Mouse (Mus musculus): ENCODE data around the gene Atl1. TPM values are rescaled to one million over a fixed set of nuclear protein-coding genes. Genes with fewer than 3 reads are reported as not detected.

The Atl1 gene
- polyA plus RNA-seq, 1 experiment from 2014 or later: 11.2 TPM

DNA sequence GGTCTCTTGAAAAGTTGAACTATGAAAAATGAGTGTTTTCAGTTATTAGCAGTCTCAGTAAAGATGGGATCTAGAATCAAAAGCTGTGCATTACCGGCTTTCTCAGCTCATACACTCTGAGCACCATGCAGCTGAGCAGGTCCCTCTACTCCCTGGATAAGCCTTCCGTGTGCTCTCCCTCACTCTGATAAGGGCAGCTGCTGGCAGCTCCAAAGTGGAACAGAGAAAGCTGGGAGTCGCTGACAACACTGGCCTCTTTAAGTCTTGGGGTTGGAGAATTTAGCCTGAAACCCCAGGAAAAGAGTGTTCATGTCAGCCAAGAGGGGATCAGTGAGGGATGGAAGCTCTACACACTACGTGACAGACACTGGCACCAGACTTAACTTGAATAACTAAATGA lies 33.6 kb upstream of the Atl1 start:
- H3K27ac ChIP-seq (replicated peaks): no peak overlapping the region
- 0 out of 2 replicates have a peak, but pooled peaks cover 3% of the 10 kb centered on the region for H3K4me1 ChIP-seq
- no peaks in the 10 kb centered on the region for H3K27me3 ChIP-seq (replicated peaks; ENCODE audit: low read depth, poor library complexity, severe bottlenecking)
- WGBS: 88% methylated on average over 4 of the region's 4 CpGs
- H3K9me3 ChIP-seq: no peaks in the 10 kb centered on the region
- H3K36me3 ChIP-seq (replicated peaks): peaks cover 33% of the 10 kb centered on the region
- H3K4me3 ChIP-seq: no peak overlapping the region
- DNase-seq (ENCODE audit: low spot score): no peak

DNA sequence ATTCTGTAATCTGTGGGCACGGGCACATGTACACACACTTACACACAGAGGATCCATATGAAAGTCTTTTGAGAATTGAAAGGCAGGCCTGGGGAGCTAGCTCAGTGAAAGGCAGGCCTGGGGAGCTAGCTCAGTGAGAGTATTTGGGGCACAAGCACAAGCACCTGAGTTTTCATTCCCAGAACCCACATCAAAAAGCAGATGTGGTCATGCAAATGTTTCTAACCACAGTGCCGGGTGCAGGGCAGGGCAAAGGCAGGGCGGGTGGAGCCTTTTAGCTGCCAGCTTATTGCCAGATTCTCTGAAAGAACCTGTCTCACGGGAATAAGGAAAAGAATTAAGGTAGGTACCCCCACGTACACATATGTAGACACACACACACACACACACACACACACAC lies 28.9 kb upstream of the Atl1 start:
- no peak overlapping the region for H3K4me3 ChIP-seq
- no peaks in the 10 kb centered on the region for H3K9me3 ChIP-seq
- H3K27ac ChIP-seq (replicated peaks): no peak overlapping the region
- no peaks in the 10 kb centered on the region for H3K27me3 ChIP-seq (replicated peaks; ENCODE audit: low read depth, poor library complexity, severe bottlenecking)
- no peak for DNase-seq (ENCODE audit: low spot score)
- H3K4me1 ChIP-seq: 0 out of 2 replicates have a peak, but pooled peaks cover 3% of the 10 kb centered on the region
- WGBS: 82% methylated on average over 5 of the region's 5 CpGs
- H3K36me3 ChIP-seq (replicated peaks): peaks cover 20% of the 10 kb centered on the region

DNA sequence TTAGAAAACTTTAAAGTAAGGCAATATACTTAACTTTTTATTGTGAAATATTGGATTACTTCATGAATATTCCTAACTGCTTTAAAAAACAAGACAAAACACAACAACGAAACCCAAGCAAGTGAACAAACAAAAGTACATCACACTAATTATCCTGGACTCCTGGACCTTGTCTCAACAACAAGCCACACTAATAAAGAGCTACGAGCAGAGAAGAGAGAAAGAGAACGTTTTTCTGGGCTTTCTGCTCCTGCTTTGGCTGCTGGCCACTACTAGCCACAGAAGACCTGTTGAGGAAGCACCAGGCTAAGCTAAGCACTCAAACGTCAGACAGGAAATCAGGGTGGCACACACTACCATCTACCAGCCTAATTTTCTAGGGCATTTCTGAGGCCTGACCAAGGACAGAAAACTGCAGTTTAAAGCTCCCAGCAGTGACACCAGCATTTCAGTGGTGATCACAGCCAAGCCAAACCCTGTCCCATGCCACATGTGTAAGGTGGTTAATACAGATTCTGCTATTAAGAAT lies 28.2 kb upstream of the Atl1 start:
- Histone ChIP-seq H3K4me3 (no peak overlapping the region), H3K27ac (replicated peaks) (no peak overlapping the region), H3K36me3 (replicated peaks) (peaks cover 20% of the 10 kb centered on the region), H3K9me3 (no peaks in the 10 kb centered on the region), H3K4me1 (0 out of 2 replicates have a peak, but pooled peaks cover 3% of the 10 kb centered on the region), H3K27me3 (replicated peaks; ENCODE audit: low read depth, poor library complexity, severe bottlenecking) (no peaks in the 10 kb centered on the region)
- DNase-seq (ENCODE audit: low spot score): no peak
- 65% methylated on average over 4 of the region's 4 CpGs for WGBS

DNA sequence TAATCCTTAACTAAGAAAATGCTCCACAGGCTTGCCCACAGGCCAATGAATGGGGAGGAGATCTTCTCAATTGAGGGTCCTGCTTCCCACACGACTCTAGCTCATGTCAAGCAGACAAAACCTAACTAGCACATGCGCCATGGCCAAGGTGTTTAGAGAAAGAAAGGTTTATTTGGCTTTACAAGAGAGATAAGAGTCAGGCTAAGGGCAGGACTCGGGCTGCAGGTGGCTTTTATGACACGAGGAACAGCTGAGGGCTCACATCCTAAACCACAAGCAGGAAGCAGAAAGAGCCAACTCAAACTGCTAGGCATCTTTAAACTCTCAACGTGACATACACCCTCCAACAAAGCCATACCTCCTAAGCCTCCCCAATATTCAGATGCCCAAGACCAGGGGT lies 25.1 kb upstream of the Atl1 start:
- no peak overlapping the region for H3K4me3 ChIP-seq
- no peak overlapping the region for H3K27ac ChIP-seq (replicated peaks)
- peaks cover 43% of the 10 kb centered on the region for H3K36me3 ChIP-seq (replicated peaks)
- 86% methylated on average over 5 of the region's 5 CpGs for whole genome bisulfite sequencing
- no peak for DNase-seq (ENCODE audit: low spot score)
- no peaks in the 10 kb centered on the region for H3K27me3 ChIP-seq (replicated peaks; ENCODE audit: low read depth, poor library complexity, severe bottlenecking)
- H3K9me3 ChIP-seq: no peaks in the 10 kb centered on the region
- H3K4me1 ChIP-seq: 0 out of 2 replicates have a peak, but pooled peaks cover 3% of the 10 kb centered on the region

DNA sequence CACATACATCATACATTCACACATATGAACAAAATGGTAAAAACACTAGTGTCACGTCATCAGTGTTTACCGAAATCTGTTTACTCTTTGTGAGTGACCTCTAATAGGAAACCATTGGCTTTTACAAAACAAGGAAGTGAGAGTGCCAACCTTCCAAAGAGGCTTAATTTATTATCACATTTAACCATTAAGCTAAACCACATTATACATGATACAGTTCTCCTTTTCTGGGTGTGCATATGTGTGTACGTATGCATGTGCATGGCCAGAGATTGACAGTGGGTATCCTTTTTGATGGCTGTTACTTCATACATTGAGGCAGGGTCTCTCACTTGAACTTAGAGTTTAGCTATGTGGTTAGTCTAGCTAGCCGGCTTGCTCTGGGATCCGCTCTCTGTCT lies 20.8 kb upstream of the Atl1 start:
- Histone ChIP-seq H3K4me1 (0 out of 2 replicates have a peak, but pooled peaks cover 4% of the 10 kb centered on the region), H3K4me3 (no peak overlapping the region), H3K9me3 (no peaks in the 10 kb centered on the region), H3K27me3 (replicated peaks; ENCODE audit: low read depth, poor library complexity, severe bottlenecking) (no peaks in the 10 kb centered on the region), H3K36me3 (replicated peaks) (peaks cover 27% of the 10 kb centered on the region), H3K27ac (replicated peaks) (no peak overlapping the region)
- 94% methylated on average over 5 of the region's 5 CpGs for WGBS
- no peak for DNase-seq (ENCODE audit: low spot score)

DNA sequence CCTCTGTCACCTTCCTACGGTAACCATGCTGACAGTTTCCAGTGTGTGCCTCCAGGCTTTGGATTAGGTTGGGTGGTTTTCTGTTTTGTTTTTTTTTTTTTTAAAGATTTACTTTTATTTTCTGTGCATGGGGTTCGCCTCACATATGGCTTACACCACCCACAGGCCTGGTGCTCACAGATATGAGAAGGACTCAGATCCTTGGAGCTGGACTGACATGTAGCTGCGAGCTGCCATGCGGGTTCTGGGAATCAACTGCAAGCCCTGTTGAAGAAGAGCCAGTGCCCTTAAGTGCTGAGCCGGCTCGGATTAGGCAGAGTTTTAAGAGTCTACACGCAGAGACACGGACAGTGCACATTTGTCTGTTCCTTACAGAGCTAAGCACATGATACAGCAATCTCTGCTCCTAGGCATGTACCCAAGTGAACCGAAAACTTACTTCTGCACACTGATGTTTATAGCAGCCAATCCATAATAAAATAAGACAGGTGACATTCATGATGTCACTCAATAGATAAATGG lies 14.5 kb upstream of the Atl1 start:
- Histone ChIP-seq H3K36me3 (replicated peaks) (0 out of 2 replicates have a peak, but pooled peaks cover 2% of the 10 kb centered on the region), H3K9me3 (no peaks in the 10 kb centered on the region), H3K27ac (replicated peaks) (no peak overlapping the region), H3K4me1 (peaks cover 43% of the 10 kb centered on the region), H3K27me3 (replicated peaks; ENCODE audit: low read depth, poor library complexity, severe bottlenecking) (no peaks in the 10 kb centered on the region), H3K4me3 (no peak overlapping the region)
- 90% methylated on average over 9 of the region's 9 CpGs for WGBS
- DNase-seq (ENCODE audit: low spot score): no peak

DNA sequence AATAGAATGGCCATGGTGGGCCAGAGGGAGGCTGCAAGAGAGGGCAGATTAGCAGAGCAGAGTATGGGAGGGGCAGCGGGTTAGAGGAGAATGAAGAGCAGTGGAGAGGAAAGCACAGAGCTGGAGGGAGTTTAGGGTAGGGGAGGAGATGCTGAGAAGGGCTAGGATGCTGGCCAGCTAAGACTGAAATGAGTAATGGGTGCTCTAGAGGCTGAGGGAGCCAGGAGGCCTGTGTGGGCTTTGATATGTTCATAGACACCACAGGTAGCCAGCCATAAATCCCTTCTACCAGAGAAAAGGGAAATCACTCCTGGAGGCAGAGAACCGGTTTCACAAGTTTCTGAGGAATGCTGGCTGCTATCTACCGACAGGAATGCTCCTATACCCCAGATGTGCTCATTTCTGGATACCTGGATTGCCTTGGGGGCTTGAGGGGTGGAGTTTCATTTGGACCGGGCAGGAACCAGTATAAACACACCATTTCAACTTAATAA lies 13.2 kb upstream of the Atl1 start:
- Histone ChIP-seq H3K4me1 (peaks cover 43% of the 10 kb centered on the region), H3K27me3 (replicated peaks; ENCODE audit: low read depth, poor library complexity, severe bottlenecking) (no peaks in the 10 kb centered on the region), H3K36me3 (replicated peaks) (peaks cover 5% of the 10 kb centered on the region), H3K27ac (replicated peaks) (peak overlapping the region; percentile 58; the same call in 1 of the 2 replicates), H3K9me3 (no peaks in the 10 kb centered on the region), H3K4me3 (no peak overlapping the region)
- 7% methylated on average over 4 of the region's 4 CpGs for WGBS
- DNase-seq (ENCODE audit: low spot score): peak; percentile 46

DNA sequence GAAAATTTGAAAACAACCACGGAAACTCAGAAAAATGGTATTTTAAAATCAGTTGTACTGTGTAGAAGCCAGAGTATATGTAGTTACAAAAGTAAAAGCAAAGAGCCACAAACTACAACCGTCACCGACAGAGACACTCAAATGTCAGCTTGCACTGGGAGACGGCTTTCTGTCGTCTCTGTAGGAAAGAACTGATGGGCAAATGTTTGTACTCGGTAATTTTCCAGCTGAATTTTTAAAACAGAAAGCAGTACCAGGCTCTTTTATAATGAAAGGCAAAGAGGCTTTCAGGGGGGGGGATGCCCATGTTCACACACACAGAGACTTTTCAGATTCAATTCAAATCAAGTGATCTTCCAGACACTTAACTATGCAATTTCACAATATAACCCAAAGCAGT lies 12.7 kb upstream of the Atl1 start:
- H3K4me3 ChIP-seq: 0 out of 2 replicates have a peak overlapping the region, but pooled peaks have one; percentile 18
- peaks cover 43% of the 10 kb centered on the region for H3K4me1 ChIP-seq
- H3K36me3 ChIP-seq (replicated peaks): peaks cover 8% of the 10 kb centered on the region
- WGBS: 17% methylated on average over 6 of the region's 6 CpGs
- H3K27me3 ChIP-seq (replicated peaks; ENCODE audit: low read depth, poor library complexity, severe bottlenecking): no peaks in the 10 kb centered on the region
- no peaks in the 10 kb centered on the region for H3K9me3 ChIP-seq
- DNase-seq (ENCODE audit: low spot score): no peak
- H3K27ac ChIP-seq (replicated peaks): no peak overlapping the region

DNA sequence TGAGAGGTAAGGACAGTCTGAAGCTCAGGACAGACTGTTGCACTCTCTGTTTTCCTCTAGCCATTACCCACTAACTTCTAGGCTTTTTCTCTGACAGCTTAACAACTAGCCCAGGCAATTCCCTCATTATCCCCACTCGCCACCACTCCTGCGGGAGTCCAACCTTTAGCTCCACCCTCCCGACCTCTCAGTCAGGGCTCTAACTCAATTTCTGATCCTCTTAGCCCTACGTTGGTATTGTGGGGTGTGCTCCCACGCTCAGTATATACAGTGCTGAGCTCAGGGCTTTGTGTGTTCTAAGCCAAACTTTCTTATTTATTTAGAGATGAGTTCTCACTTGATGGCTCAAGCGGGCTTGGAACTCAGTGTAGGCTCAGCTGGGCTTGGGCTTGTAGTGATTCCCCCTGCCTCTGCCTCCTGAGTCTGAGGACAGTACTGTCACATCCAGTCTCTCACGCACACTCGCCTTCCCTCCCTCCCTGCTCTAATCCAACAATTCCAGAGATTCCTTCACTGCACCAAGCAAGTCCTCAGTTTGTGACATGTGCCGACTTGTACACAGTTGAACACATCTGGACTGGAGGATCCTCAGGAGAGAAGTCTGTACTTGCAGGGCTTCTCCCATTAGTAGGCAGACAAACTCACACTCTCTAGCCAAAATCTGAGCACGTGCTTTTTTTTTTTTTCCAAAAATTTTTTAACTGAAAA lies 11.1 kb upstream of the Atl1 start:
- WGBS: 35% methylated on average over 10 of the region's 10 CpGs
- Histone ChIP-seq H3K27me3 (replicated peaks; ENCODE audit: low read depth, poor library complexity, severe bottlenecking) (no peaks in the 10 kb centered on the region), H3K4me3 (no peak overlapping the region), H3K27ac (replicated peaks) (peak overlapping the region; percentile 21; the same call in 1 of the 2 replicates), H3K4me1 (peaks cover 39% of the 10 kb centered on the region), H3K9me3 (no peaks in the 10 kb centered on the region), H3K36me3 (replicated peaks) (peaks cover 16% of the 10 kb centered on the region)
- no peak for DNase-seq (ENCODE audit: low spot score)

DNA sequence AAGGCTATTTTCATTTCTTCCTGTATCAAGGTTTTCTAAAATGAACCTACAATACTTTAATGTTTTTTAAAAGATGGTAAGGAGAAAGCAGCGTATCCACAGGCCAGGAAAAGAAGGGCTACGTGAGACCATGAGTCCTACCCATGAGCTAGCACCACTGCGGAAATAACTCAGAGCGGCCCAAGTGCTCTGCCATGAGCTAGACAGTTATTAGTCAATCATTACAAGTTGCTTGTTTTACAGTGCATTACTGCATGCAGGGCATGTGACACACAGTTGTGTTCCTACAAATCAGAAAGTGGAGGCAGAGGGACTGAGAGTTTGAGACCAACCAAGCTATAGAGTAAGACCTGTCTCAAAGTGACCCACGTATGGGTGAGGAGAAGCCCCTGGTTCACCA lies 8.4 kb upstream of the Atl1 start:
- H3K36me3 ChIP-seq (replicated peaks): peaks cover 32% of the 10 kb centered on the region
- WGBS: 96% methylated on average over 5 of the region's 5 CpGs
- H3K4me3 ChIP-seq: no peak overlapping the region
- no peaks in the 10 kb centered on the region for H3K27me3 ChIP-seq (replicated peaks; ENCODE audit: low read depth, poor library complexity, severe bottlenecking)
- peaks cover 46% of the 10 kb centered on the region for H3K4me1 ChIP-seq
- H3K27ac ChIP-seq (replicated peaks): no peak overlapping the region
- no peak for DNase-seq (ENCODE audit: low spot score)
- H3K9me3 ChIP-seq: no peaks in the 10 kb centered on the region

DNA sequence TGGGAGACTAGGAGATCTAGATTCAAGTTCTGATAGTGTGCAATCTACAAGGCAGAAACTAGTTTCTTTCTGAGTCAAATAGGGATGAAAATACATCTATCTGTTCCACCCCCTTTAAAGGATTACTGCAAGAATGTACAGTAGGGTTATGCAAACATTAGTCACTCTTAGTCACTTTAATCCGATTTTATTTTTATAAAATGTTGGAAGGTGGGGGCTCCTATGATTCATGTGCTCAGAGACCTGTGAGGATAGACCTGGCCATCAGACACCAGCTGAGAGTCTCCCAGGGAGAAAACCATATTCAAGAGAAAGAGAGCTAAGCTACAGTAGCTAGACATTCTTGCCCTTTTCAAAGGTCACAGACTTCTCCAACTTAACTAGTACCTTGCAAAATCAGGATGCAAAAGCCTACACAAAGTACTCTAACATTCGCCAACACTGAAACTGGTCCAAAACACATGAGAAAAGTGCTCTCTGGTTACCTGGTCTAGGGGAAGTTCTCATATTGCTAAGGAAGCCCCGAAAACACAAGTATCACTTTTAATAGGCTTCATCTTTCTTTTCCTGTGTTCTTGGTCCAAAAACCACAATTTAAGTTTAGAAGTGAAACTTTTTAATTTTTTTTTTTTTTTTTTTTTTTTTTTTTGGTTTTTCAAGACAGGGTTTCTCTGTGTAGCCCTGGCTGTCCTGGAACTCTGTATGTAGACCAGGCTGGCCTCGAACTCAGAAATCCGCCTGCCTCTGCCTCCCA lies 7.1 kb upstream of the Atl1 start:
- WGBS: 96% methylated on average over 5 of the region's 5 CpGs
- Histone ChIP-seq H3K9me3 (no peaks in the 10 kb centered on the region), H3K4me1 (peaks cover 43% of the 10 kb centered on the region), H3K4me3 (no peak overlapping the region), H3K36me3 (replicated peaks) (peaks cover 34% of the 10 kb centered on the region), H3K27ac (replicated peaks) (no peak overlapping the region), H3K27me3 (replicated peaks; ENCODE audit: low read depth, poor library complexity, severe bottlenecking) (no peaks in the 10 kb centered on the region)
- DNase-seq (ENCODE audit: low spot score): no peak

DNA sequence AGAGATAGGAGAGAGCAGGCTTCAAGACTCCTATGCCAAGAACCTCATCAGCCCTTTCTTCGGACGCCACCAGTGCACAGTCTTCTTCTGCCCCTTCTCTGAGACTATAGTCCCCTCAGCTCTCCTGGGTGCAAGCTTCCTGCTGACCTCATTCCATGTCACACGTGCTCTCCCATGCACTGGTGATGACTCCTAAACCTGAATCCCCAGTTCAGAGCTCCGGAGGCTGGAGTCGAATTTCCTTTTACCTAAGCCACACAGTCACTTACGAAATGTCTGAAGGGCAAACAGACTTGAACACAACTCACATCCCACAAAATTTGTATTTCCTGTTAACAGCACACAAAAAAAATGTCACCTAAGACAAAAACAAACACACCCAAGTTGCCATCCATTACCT lies 4.6 kb upstream of the Atl1 start:
- no peak for DNase-seq (ENCODE audit: low spot score)
- H3K9me3 ChIP-seq: no peaks in the 10 kb centered on the region
- 76% methylated on average over 6 of the region's 6 CpGs for WGBS
- peaks cover 42% of the 10 kb centered on the region for H3K4me1 ChIP-seq
- H3K36me3 ChIP-seq (replicated peaks): peaks cover 34% of the 10 kb centered on the region
- H3K27me3 ChIP-seq (replicated peaks; ENCODE audit: low read depth, poor library complexity, severe bottlenecking): no peaks in the 10 kb centered on the region
- no peak overlapping the region for H3K27ac ChIP-seq (replicated peaks)
- H3K4me3 ChIP-seq: no peak overlapping the region

Data from embryonic facial prominence, embryonic 10.5 days (tissue).